Mouse (Mus musculus) liver, postnatal 0 days (tissue): ENCODE results near the gene Rsu1. TPM values are rescaled to one million over a fixed set of nuclear protein-coding genes. Genes with fewer than 3 reads are reported as not detected.

ENCODE experiments used
- ATAC-seq: fragments of 200-750 bp; cut with Nextera tagmentation; 2 replicates; pipeline ENCODE4 v1.8.0; 2017; ENCODE audit warnings: mild to moderate bottlenecking, moderate library complexity
- DNase-seq: peaks from one replicate; pipeline ENCODE4 v3.0.0-alpha.2; 2016
- H3K27ac ChIP-seq: fragments of 300-500 bp; sonication (generic); 2 replicates; pipeline ENCODE4 v1.5.1; 2014; ENCODE audit warnings: antibody characterized with exemption, moderate library complexity, mild to moderate bottlenecking, low read depth
- H3K27me3 ChIP-seq: fragments of 300-500 bp; sonication (generic); 2 replicates; pipeline ENCODE4 v1.6.1; 2014; ENCODE audit warnings: low read length, control low read depth, mixed read lengths; ENCODE audit not compliant: insufficient read depth
- H3K36me3 ChIP-seq: fragments of 300-500 bp; sonication (generic); replicated peaks from 2 replicates; pipeline ENCODE4 v1.6.1; 2014; ENCODE audit warnings: mild to moderate bottlenecking, control low read depth, low read length, moderate library complexity, mixed read lengths; ENCODE audit not compliant: insufficient read depth
- H3K4me1 ChIP-seq: fragments of 300-500 bp; sonication (generic); 2 replicates; pipeline ENCODE4 v1.6.1; 2014; ENCODE audit warnings: antibody characterized with exemption, mild to moderate bottlenecking, control low read depth; ENCODE audit not compliant: insufficient read depth
- H3K4me2 ChIP-seq: fragments of 300-500 bp; sonication (generic); 2 replicates; pipeline ENCODE4 v1.6.1; 2014; ENCODE audit warnings: low read depth, mild to moderate bottlenecking, low read length, moderate library complexity, mixed read lengths
- H3K4me3 ChIP-seq: fragments of 300-500 bp; sonication (generic); 2 replicates; pipeline ENCODE4 v1.5.1; 2014; ENCODE audit warnings: low read depth, low read length
- H3K9ac ChIP-seq: fragments of 300-500 bp; sonication (generic); replicated peaks from 2 replicates; pipeline ENCODE4 v1.6.1; 2014; ENCODE audit warnings: mild to moderate bottlenecking, moderate library complexity
- H3K9me3 ChIP-seq: fragments of 300-500 bp; sonication (generic); 2 replicates; pipeline ENCODE4 v1.6.1; 2016; ENCODE audit warnings: mild to moderate bottlenecking, control low read depth, low read length, mixed read lengths
- CTCF ChIP-seq: sonication (generic); IDR thresholded peaks from 2 replicates; pipeline ENCODE4 v1.5.1; 2016; ENCODE audit warnings: antibody characterized with exemption, low read depth
- EP300 ChIP-seq: IDR thresholded peaks from 2 replicates; pipeline ENCODE4 v1.6.1; 2016; ENCODE audit warnings: antibody characterized with exemption, low read depth, mild to moderate bottlenecking
- WGBS: fragments of 180-500 bp; shearing (Covaris S2); extraction: QIAGEN DNeasy Blood & Tissue Kit; methylation state at CpG from one replicate; pipeline ENCODE4 v1.1.7; 2014; ENCODE audit not compliant: insufficient replicate concordance; 5-methylcytosine and 5-hydroxymethylcytosine counted together
- polyA plus RNA-seq: library from polyadenylated mRNA; unstranded; fragments of >200 nt; fragmentation: Nextera tagmentation; extraction: Ambion mirVana; gene quantifications from 2 replicates; pipeline ENCODE4 v1.2.1, GENCODE M21; 2015

Gene Rsu1
- polyA plus RNA-seq, 1 experiment from 2014 or later = 55.5 TPM

GRCm38 (mm10) chr2:13103797-13104200, 167.4 kb downstream of the Rsu1 start:
- no peaks in the 10 kb centered on the region for H3K9me3 ChIP-seq
- DNase-seq = no peak
- no peak overlapping the region for H3K27ac ChIP-seq
- H3K36me3 ChIP-seq = no peaks in the 10 kb centered on the region
- H3K4me3 ChIP-seq = no peak overlapping the region
- WGBS = 67% methylated on average over 7 of the region's 7 CpGs
- no peaks in the 10 kb centered on the region for H3K4me1 ChIP-seq
- TF ChIP-seq CTCF = no peak
- TF ChIP-seq EP300 = no peak
- no peak overlapping the region for H3K4me2 ChIP-seq
- no peaks in the 10 kb centered on the region for H3K27me3 ChIP-seq
- ATAC-seq = no peak
- no peak overlapping the region for H3K9ac ChIP-seq

- no peak for ATAC-seq
- H3K9me3 ChIP-seq = no peaks in the 10 kb centered on the region
- H3K36me3 ChIP-seq = no peaks in the 10 kb centered on the region
- H3K4me2 ChIP-seq = no peak overlapping the region
- no peak for DNase-seq
- H3K27me3 ChIP-seq = no peaks in the 10 kb centered on the region
- H3K27ac ChIP-seq = no peak overlapping the region
- no peak overlapping the region for H3K9ac ChIP-seq
- WGBS = 88% methylated on average over 5 of the region's 5 CpGs
- H3K4me1 ChIP-seq = no peaks in the 10 kb centered on the region
- no peak overlapping the region for H3K4me3 ChIP-seq
- TF ChIP-seq CTCF = no peak
- no peak for TF ChIP-seq EP300
Observed at GRCm38 (mm10) chr2:13094045-13094444, 177.2 kb downstream of the Rsu1 start.

DNA sequence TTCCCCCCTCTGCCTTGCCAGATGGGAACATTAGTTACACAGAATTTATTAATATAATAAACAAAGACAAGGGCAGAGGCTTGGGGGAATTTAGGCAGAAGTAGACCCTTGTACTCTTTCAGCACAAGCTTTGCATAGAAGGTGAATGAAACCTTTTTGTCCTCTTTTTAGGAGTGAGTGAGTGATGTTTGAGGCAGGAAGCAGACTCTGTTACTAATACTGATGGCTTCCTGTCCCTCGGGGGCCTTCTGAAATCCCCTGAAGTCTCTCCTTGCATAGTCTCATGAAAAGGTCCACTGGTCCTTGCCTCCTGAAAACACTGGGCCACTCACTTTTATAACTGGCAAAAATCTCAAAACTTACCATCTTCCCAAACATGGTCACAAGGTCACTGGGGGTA, 177.6 kb downstream of the Rsu1 start:
- no peak overlapping the region for H3K4me3 ChIP-seq
- no peaks in the 10 kb centered on the region for H3K9me3 ChIP-seq
- H3K4me1 ChIP-seq = no peaks in the 10 kb centered on the region
- no peak overlapping the region for H3K9ac ChIP-seq
- H3K27ac ChIP-seq = no peak overlapping the region
- DNase-seq (no peak), ATAC-seq (no peak)
- TF ChIP-seq CTCF (no peak), EP300 (no peak)
- H3K4me2 ChIP-seq = no peak overlapping the region
- no peaks in the 10 kb centered on the region for H3K36me3 ChIP-seq
- WGBS = 58% methylated on average over 1 of the region's 1 CpGs
- H3K27me3 ChIP-seq = no peaks in the 10 kb centered on the region

- no peak overlapping the region for H3K27ac ChIP-seq
- H3K36me3 ChIP-seq = no peaks in the 10 kb centered on the region
- ATAC-seq (no peak), DNase-seq (no peak)
- H3K27me3 ChIP-seq = no peaks in the 10 kb centered on the region
- H3K4me1 ChIP-seq = no peaks in the 10 kb centered on the region
- WGBS = 85% methylated on average over 5 of the region's 5 CpGs
- no peaks in the 10 kb centered on the region for H3K9me3 ChIP-seq
- H3K9ac ChIP-seq = no peak overlapping the region
- TF ChIP-seq CTCF = no peak
- TF ChIP-seq EP300 = no peak
- no peak overlapping the region for H3K4me2 ChIP-seq
- no peak overlapping the region for H3K4me3 ChIP-seq
Observed at GRCm38 (mm10) chr2:13091399-13092015, 179.7 kb downstream of the Rsu1 start.

DNA sequence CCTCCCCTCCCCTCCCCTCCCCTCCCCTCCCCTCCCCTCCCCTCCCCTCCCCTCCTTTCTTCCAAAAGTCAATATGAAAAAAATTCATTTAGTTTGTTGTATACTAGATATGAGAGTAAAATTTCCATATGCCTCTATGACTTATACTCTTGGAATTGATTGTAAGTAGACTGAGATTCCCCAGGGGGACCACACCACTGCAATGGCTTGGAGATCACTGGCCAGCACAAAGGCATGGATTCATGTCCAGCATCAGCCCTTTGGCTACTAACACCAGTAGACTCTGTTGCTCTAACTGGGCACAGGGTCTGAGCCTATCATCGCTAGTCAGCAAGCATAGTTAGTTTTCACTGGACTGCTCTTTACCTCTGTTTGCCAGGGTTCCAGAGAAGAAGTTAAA, 180.4 kb downstream of the Rsu1 start:
- ATAC-seq = no peak
- H3K9ac ChIP-seq = no peak overlapping the region
- no peak overlapping the region for H3K27ac ChIP-seq
- DNase-seq = no peak
- 87% methylated on average over 1 of the region's 1 CpGs for WGBS
- H3K4me3 ChIP-seq = no peak overlapping the region
- no peaks in the 10 kb centered on the region for H3K9me3 ChIP-seq
- TF ChIP-seq CTCF (no peak), EP300 (no peak)
- no peaks in the 10 kb centered on the region for H3K4me1 ChIP-seq
- no peaks in the 10 kb centered on the region for H3K36me3 ChIP-seq
- no peaks in the 10 kb centered on the region for H3K27me3 ChIP-seq
- no peak overlapping the region for H3K4me2 ChIP-seq

DNA sequence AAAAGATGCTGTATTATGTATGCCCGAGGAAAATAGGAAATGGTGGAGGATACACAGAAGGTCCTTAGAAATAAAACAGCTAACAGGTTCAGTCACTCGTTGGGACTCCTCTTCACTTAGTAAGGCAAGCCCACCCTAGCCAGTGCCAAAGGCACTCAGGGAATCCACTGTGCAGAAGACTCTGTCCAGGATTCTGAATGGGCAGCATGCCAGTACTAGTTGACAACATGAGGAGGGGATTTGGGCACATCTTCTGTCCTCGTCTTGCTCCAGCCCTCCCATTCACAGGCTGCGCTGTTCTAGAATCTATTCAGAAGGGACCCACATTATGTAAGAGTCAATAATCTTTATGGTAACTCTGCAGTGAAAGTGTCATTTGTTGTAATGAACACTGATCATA, 181.4 kb downstream of the Rsu1 start:
- H3K9ac ChIP-seq = no peak overlapping the region
- no peaks in the 10 kb centered on the region for H3K36me3 ChIP-seq
- no peak overlapping the region for H3K4me2 ChIP-seq
- 80% methylated on average over 4 of the region's 4 CpGs for WGBS
- H3K9me3 ChIP-seq = no peaks in the 10 kb centered on the region
- no peaks in the 10 kb centered on the region for H3K27me3 ChIP-seq
- no peaks in the 10 kb centered on the region for H3K4me1 ChIP-seq
- no peak for TF ChIP-seq EP300
- TF ChIP-seq CTCF = no peak
- no peak overlapping the region for H3K27ac ChIP-seq
- ATAC-seq (no peak), DNase-seq (no peak)
- H3K4me3 ChIP-seq = no peak overlapping the region

GRCm38 (mm10) chr2:13088266-13088665, 182.9 kb downstream of the Rsu1 start:
- Histone ChIP-seq H3K9ac (no peak overlapping the region), H3K27me3 (no peaks in the 10 kb centered on the region), H3K4me2 (no peak overlapping the region), H3K4me3 (no peak overlapping the region), H3K36me3 (no peaks in the 10 kb centered on the region), H3K9me3 (no peaks in the 10 kb centered on the region), H3K4me1 (no peaks in the 10 kb centered on the region), H3K27ac (no peak overlapping the region)
- DNase-seq (no peak), ATAC-seq (no peak)
- 71% methylated on average over 4 of the region's 4 CpGs for WGBS
- TF ChIP-seq CTCF = no peak
- TF ChIP-seq EP300 = no peak
